Mouse (Mus musculus) CH12.LX (cell line): ENCODE data around the gene Sigirr. TPM values are rescaled to one million over a fixed set of nuclear protein-coding genes. Genes with fewer than 3 reads are reported as not detected.

Experiments used
- DNase-seq: peaks from one replicate; pipeline ENCODE4 v3.0.0-alpha.2; 2013; ENCODE audit errors: extremely low read depth
- H3K27ac ChIP-seq: 2 replicates; pipeline ENCODE4 v1.5.1; 2012; ENCODE audit warnings: low read depth, mild to moderate bottlenecking, control low read depth, moderate library complexity; ENCODE audit not compliant: insufficient read depth
- H3K27me3 ChIP-seq: replicated peaks from 2 replicates; pipeline ENCODE3; 2012; ENCODE audit warnings: inconsistent platforms
- H3K36me3 ChIP-seq, 2 experiments: replicated peaks in 1 of 2; 2 replicates each; pipeline versions ENCODE3 to v1.6.1; 2012; ENCODE audit warnings: inconsistent platforms in 1 of 2, low read length in 1 of 2, mild to moderate bottlenecking in 1 of 2, mixed read lengths in 1 of 2, moderate library complexity in 1 of 2; ENCODE audit not compliant: control insufficient read depth in 1 of 2, insufficient read depth in 1 of 2
- H3K4me1 ChIP-seq, 2 experiments: 2 replicates each; pipeline ENCODE4 v1.6.1; 2012; ENCODE audit warnings: inconsistent platforms in 1 of 2, moderate library complexity in 1 of 2; ENCODE audit not compliant: insufficient read depth in 2 of 2, control insufficient read depth in 1 of 2
- H3K4me2 ChIP-seq: 2 replicates; pipeline ENCODE4 v1.6.1; 2012; ENCODE audit warnings: low read depth, mild to moderate bottlenecking, control low read depth; ENCODE audit not compliant: poor library complexity, insufficient read depth, severe bottlenecking
- H3K4me3 ChIP-seq, 3 experiments: fragments of 150-350 bp in 1 of 3; sonication (generic) in 1 of 3; replicated peaks in 1 of 3; 2 replicates each; pipeline versions ENCODE3 to v1.5.1; 2011 to 2012; ENCODE audit warnings: low read depth in 2 of 3, low read length in 2 of 3, mild to moderate bottlenecking in 2 of 3, moderate library complexity in 2 of 3, control low read depth in 1 of 3, improper control_type of control experiment in 1 of 3, inconsistent platforms in 1 of 3, mixed read lengths in 1 of 3; ENCODE audit not compliant: poor library complexity in 1 of 3
- H3K79me2 ChIP-seq: replicated peaks from 2 replicates; pipeline ENCODE4 v1.6.1; 2012; ENCODE audit warnings: mild to moderate bottlenecking, moderate library complexity; ENCODE audit not compliant: control insufficient read depth, poor library complexity, insufficient read depth, severe bottlenecking; ENCODE audit errors: extremely low read depth
- H3K9ac ChIP-seq: 2 replicates; pipeline ENCODE4 v1.6.1; 2012; ENCODE audit warnings: low read depth, mild to moderate bottlenecking, control low read depth, moderate library complexity; ENCODE audit not compliant: insufficient read depth
- H3K9me3 ChIP-seq: replicated peaks from 2 replicates; pipeline ENCODE3; 2012; ENCODE audit warnings: low read length, inconsistent platforms, mixed read lengths
- BHLHE40 ChIP-seq: IDR thresholded peaks from 2 replicates; pipeline ENCODE4 v1.6.1; 2011; ENCODE audit warnings: mild to moderate bottlenecking, low read depth, low read length, improper control_type of control experiment
- CHD2 ChIP-seq: IDR thresholded peaks from 2 replicates; pipeline ENCODE4 v1.6.1; 2011; ENCODE audit warnings: low read length, improper control_type of control experiment
- E2F4 ChIP-seq: IDR thresholded peaks from 2 replicates; pipeline ENCODE4 v1.6.1; 2011; ENCODE audit warnings: low read depth, low read length, improper control_type of control experiment; ENCODE audit not compliant: insufficient replicate concordance
- ELF1 ChIP-seq: IDR thresholded peaks from 2 replicates; pipeline ENCODE4 v1.6.1; 2014; ENCODE audit warnings: low read depth, mild to moderate bottlenecking, inconsistent platforms, low read length, improper control_type of control experiment
- EP300 ChIP-seq: IDR thresholded peaks from 2 replicates; pipeline ENCODE4 v1.6.1; 2011; ENCODE audit warnings: low read length, improper control_type of control experiment
- ETS1 ChIP-seq: conservative IDR thresholded peaks from 2 replicates; pipeline ENCODE4 v1.6.1; 2012; ENCODE audit warnings: low read depth, mild to moderate bottlenecking, inconsistent platforms, low read length, improper control_type of control experiment, moderate library complexity
- GABPA ChIP-seq: IDR thresholded peaks from 2 replicates; pipeline ENCODE4 v1.6.1; 2012; ENCODE audit warnings: low read depth, low read length, improper control_type of control experiment, inconsistent platforms; ENCODE audit not compliant: insufficient replicate concordance
- HCFC1 ChIP-seq: IDR thresholded peaks from 2 replicates; pipeline ENCODE4 v1.6.1; 2012; ENCODE audit warnings: low read depth, mild to moderate bottlenecking, inconsistent platforms, low read length, improper control_type of control experiment
- IRF4 ChIP-seq: IDR thresholded peaks from 2 replicates; pipeline ENCODE4 v1.6.1; 2014; ENCODE audit warnings: low read depth, mild to moderate bottlenecking, inconsistent platforms, low read length, improper control_type of control experiment
- JUN ChIP-seq: IDR thresholded peaks from 2 replicates; pipeline ENCODE4 v1.6.1; 2011; ENCODE audit warnings: low read depth, mild to moderate bottlenecking, low read length, improper control_type of control experiment, moderate library complexity; ENCODE audit not compliant: insufficient read depth
- JUND ChIP-seq: conservative IDR thresholded peaks from 2 replicates; pipeline ENCODE4 v1.6.1; 2011; ENCODE audit warnings: low read depth, low read length, improper control_type of control experiment
- KAT2A ChIP-seq: IDR thresholded peaks from 2 replicates; pipeline ENCODE4 v1.6.1; 2012; ENCODE audit warnings: low read length, improper control_type of control experiment, inconsistent platforms; ENCODE audit not compliant: insufficient replicate concordance
- MAX ChIP-seq: IDR thresholded peaks from 2 replicates; pipeline ENCODE4 v1.6.1; 2011; ENCODE audit warnings: low read length, improper control_type of control experiment
- MAZ ChIP-seq: IDR thresholded peaks from 2 replicates; pipeline ENCODE4 v1.6.1; 2012; ENCODE audit warnings: low read depth, mild to moderate bottlenecking, inconsistent platforms, low read length, improper control_type of control experiment, moderate library complexity
- MEF2A ChIP-seq: IDR thresholded peaks from 2 replicates; pipeline ENCODE4 v1.6.1; 2014; ENCODE audit warnings: low read depth, mild to moderate bottlenecking, inconsistent platforms, low read length, improper control_type of control experiment, borderline replicate concordance
- MYC ChIP-seq: IDR thresholded peaks from 2 replicates; pipeline ENCODE4 v1.6.1; 2011; ENCODE audit warnings: low read depth, mild to moderate bottlenecking, improper control_type of control experiment, low read length
- NELFE ChIP-seq: IDR thresholded peaks from 2 replicates; pipeline ENCODE4 v1.6.1; 2011; ENCODE audit warnings: low read depth, low read length, improper control_type of control experiment
- NRF1 ChIP-seq: IDR thresholded peaks from 2 replicates; pipeline ENCODE4 v1.6.1; 2014; ENCODE audit warnings: low read depth, mild to moderate bottlenecking, inconsistent platforms, low read length, improper control_type of control experiment, moderate library complexity
- POLR2A ChIP-seq: IDR thresholded peaks from 2 replicates; pipeline ENCODE4 v1.6.1; 2011; ENCODE audit warnings: low read depth, mild to moderate bottlenecking, improper control_type of control experiment, low read length
- TCF12 ChIP-seq: IDR thresholded peaks from 2 replicates; pipeline ENCODE4 v1.6.1; 2014; ENCODE audit warnings: low read depth, mild to moderate bottlenecking, inconsistent platforms, low read length, improper control_type of control experiment
- ZC3H11A ChIP-seq: IDR thresholded peaks from 2 replicates; pipeline ENCODE4 v1.6.1; 2012; ENCODE audit warnings: low read depth, mild to moderate bottlenecking, inconsistent platforms, low read length, improper control_type of control experiment
- ZMIZ1 ChIP-seq: IDR thresholded peaks from 2 replicates; pipeline ENCODE4 v1.6.1; 2012; ENCODE audit warnings: low read depth, mild to moderate bottlenecking, inconsistent platforms, low read length, improper control_type of control experiment
- dilution Hi-C: fragments of 300-500 bp; cut with MboI; formaldehyde crosslinking; loops from 2 replicates; pipeline ENCODE4 v1.14.3; 2020; ENCODE audit warnings: low sequenced_read_pairs; ENCODE audit not compliant: extremely low pct_unique_long_range_greater_than_20kb, extremely low pct_ligation_motif_present
- in situ Hi-C: fragments of 300-500 bp; cut with MboI; formaldehyde crosslinking; loops from 3 replicates; pipeline ENCODE4 v1.14.3; 2019; ENCODE audit warnings: low sequenced_read_pairs, low pct_ligation_motif_present, low pct_unique_long_range_greater_than_20kb, mixed read lengths
- polyA plus RNA-seq: library from polyadenylated mRNA; unstranded; fragments of >175 nt; gene quantifications from 2 replicates; pipeline ENCODE4 v1.2.1, GENCODE M21; 2012; ENCODE audit warnings: low read depth; ENCODE audit not compliant: insufficient read length
- total RNA-seq, 2 experiments: library from RNA; depleted of rRNA; stranded (reverse); fragments of 300-350 nt in 1 of 2; fragments of >200 nt in 1 of 2; gene quantifications; 2 replicates each; pipeline ENCODE4 v1.2.3; 2012 to 2014

Gene Sigirr
- total and polyA plus RNA-seq, 3 experiments: 15.6 to 19.2 (median 16.1) TPM

DNA sequence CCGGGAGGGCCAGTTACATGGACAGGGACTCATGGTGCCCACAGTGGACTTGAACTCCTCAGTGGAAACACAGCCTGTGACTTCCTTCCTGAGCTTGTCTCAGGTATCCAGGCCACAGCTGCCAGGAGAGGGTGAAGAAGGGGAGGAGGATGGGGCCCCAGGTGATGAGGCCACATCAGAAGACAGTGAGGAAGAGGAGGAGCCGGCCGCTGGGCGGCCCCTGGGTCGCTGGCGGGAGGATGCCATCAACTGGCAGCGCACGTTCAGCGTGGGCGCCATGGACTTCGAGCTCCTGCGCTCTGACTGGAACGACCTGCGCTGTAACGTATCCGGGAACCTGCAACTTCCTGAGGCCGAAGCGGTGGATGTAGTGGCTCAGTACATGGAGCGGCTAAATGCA is 32.0 kb downstream of the Sigirr start:
- no peak overlapping the region for H3K9ac ChIP-seq
- H3K4me2 ChIP-seq: no peak overlapping the region
- H3K4me3 ChIP-seq: no peak overlapping the region
- TF ChIP-seq KAT2A (no peak), ELF1 (no peak), IRF4 (no peak), ETS1 (no peak), MEF2A (no peak), HCFC1 (no peak), MYC (no peak), CHD2 (no peak), MAZ (no peak), NRF1 (no peak), JUND (no peak), JUN (no peak), GABPA (no peak), POLR2A (no peak), ZC3H11A (no peak), NELFE (no peak), ZMIZ1 (no peak)
- no peak for DNase-seq
- no peak overlapping the region for H3K27ac ChIP-seq
- in situ Hi-C loops (no loop called here), dilution Hi-C loops (no loop called here)
- H3K9me3 ChIP-seq: no peaks in the 10 kb centered on the region
- H3K79me2 ChIP-seq: no peaks in the 10 kb centered on the region
- peaks cover 0 to 3% of the 10 kb centered on the region in 2 experiments for H3K36me3 ChIP-seq
- H3K4me1 ChIP-seq: peaks cover 9 to 21% of the 10 kb centered on the region in 2 experiments
- peaks cover 79% of the 10 kb centered on the region for H3K27me3 ChIP-seq

GRCm38 (mm10) chr7:141064576-141064975 is 35.8 kb downstream of the Sigirr start:
- Histone ChIP-seq H3K4me2 (no peak overlapping the region), H3K4me3 (no peak overlapping the region), H3K9me3 (no peaks in the 10 kb centered on the region)
- TF ChIP-seq GABPA: no peak
- no peak for TF ChIP-seq CHD2
- TF ChIP-seq MAZ: no peak
- TF ChIP-seq POLR2A: no peak
- TF ChIP-seq MAX: no peak
- TF ChIP-seq HCFC1: no peak
- TF ChIP-seq ETS1: no peak
- no peak for TF ChIP-seq EP300
- no peak for TF ChIP-seq NELFE
- TF ChIP-seq TCF12: no peak
- no peak for TF ChIP-seq KAT2A
- TF ChIP-seq BHLHE40: no peak
- TF ChIP-seq E2F4: no peak
- TF ChIP-seq, all 38 proteins: peak for 0
- no peaks in the 10 kb centered on the region for H3K79me2 ChIP-seq
- no peak overlapping the region for H3K27ac ChIP-seq
- DNase-seq: no peak
- peaks cover 0 to 3% of the 10 kb centered on the region in 2 experiments for H3K36me3 ChIP-seq
- H3K4me1 ChIP-seq: peaks cover 13 to 22% of the 10 kb centered on the region in 2 experiments
- H3K9ac ChIP-seq: no peak overlapping the region
- in situ Hi-C loops (no loop called here), dilution Hi-C loops (no loop called here)
- peaks cover 97% of the 10 kb centered on the region for H3K27me3 ChIP-seq
